Mouse (Mus musculus) cerebellum, adult 2 months (tissue): Measurements from ENCODE around the gene Atp5b.

Source experiments
- CTCF ChIP-seq: fragments of 200-500 bp; IDR thresholded peaks from 2 replicates; pipeline ENCODE4 v1.5.1; 2011; ENCODE audit warnings: low read depth, mild to moderate bottlenecking, control low read depth, low read length, moderate library complexity, borderline replicate concordance; ENCODE audit not compliant: insufficient read depth
- POLR2A ChIP-seq: fragments of 200-500 bp; IDR thresholded peaks from 2 replicates; pipeline ENCODE4 v1.6.1; 2011; ENCODE audit warnings: low read length, control low read depth, borderline replicate concordance; ENCODE audit not compliant: insufficient read depth

DNA sequence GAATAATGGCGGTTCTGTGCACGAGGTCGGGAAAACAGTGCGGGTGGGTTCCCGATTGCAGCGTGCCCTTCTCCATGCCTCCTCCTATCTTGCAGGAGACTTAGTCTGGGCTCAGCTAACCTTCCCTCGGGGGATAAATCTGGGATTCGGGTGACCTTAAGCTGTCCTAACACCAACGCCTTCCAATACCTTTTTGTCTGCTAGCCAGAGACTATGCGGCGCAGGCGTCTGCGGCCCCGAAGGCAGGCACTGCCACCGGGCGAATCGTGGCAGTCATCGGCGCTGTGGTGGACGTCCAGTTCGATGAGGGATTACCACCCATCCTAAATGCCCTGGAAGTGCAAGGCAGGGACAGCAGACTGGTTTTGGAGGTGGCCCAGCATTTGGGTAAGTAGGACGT is 615 bp downstream of the Atp5b start:
- TF ChIP-seq CTCF (no peak), POLR2A (no peak)
